Mouse (Mus musculus): ENCODE measurements at regions not wholly inside any gene's neighbourhood (a gene's known extent, or its start where the extent isn't known, plus 50 kb on each side); places are given as distances from the start of the nearest gene placed in this dataset.
"Not testable (repeated sequence)": the region's sequence is repeated elsewhere in the genome, so short reads cannot be mapped to it uniquely, and the experiment has no call there.

DNA sequence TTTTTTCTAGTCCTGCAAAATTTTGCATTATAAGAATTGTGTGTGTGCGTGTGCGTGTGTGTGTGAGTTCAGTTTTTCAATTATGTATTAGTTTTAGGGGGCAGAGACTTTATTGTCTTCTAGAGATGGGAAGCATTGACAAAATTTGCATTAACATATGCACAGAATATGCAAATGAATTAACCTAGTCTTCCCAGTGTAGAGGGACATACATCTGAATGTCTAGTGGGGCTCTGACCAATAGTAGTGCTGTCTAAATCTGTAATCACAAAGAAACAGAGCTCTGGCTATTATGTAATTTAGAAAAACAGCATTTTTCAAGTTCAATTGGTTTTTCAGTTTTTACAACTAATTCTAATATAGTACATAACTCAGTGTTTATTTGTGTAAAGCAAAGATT lies 344.8 kb downstream of the Tm4sf1 start:
- peaks cover 1% of the 10 kb centered on the region; the same call in 1 of the 2 replicates for H3K4me1 ChIP-seq (ENCODE audit: control insufficient read depth, insufficient read depth, low read length)
- no peak overlapping the region for H3K4me3 ChIP-seq (ENCODE audit: insufficient read depth, low read length)
- TF ChIP-seq CTCF (IDR thresholded peaks at IDR 0.05; ENCODE audit: extremely low read depth, insufficient read depth, low read length) (no peak), POLR2A (IDR thresholded peaks at IDR 0.05; ENCODE audit: extremely low read depth, insufficient read depth, low read length) (no peak)
- no peak overlapping the region for H3K27ac ChIP-seq (ENCODE audit: insufficient read depth, low read length)

GRCm38 (mm10) chr3:56955799-56956121 lies 346.0 kb downstream of the Tm4sf1 start:
- Histone ChIP-seq H3K4me3 (ENCODE audit: insufficient read depth, low read length) (no peak overlapping the region), H3K4me1 (ENCODE audit: control insufficient read depth, insufficient read depth, low read length) (peaks cover 1% of the 10 kb centered on the region; the same call in 1 of the 2 replicates), H3K27ac (ENCODE audit: insufficient read depth, low read length) (no peak overlapping the region)
- TF ChIP-seq CTCF (IDR thresholded peaks at IDR 0.05; ENCODE audit: extremely low read depth, insufficient read depth, low read length) (no peak), POLR2A (IDR thresholded peaks at IDR 0.05; ENCODE audit: extremely low read depth, insufficient read depth, low read length) (no peak)

DNA sequence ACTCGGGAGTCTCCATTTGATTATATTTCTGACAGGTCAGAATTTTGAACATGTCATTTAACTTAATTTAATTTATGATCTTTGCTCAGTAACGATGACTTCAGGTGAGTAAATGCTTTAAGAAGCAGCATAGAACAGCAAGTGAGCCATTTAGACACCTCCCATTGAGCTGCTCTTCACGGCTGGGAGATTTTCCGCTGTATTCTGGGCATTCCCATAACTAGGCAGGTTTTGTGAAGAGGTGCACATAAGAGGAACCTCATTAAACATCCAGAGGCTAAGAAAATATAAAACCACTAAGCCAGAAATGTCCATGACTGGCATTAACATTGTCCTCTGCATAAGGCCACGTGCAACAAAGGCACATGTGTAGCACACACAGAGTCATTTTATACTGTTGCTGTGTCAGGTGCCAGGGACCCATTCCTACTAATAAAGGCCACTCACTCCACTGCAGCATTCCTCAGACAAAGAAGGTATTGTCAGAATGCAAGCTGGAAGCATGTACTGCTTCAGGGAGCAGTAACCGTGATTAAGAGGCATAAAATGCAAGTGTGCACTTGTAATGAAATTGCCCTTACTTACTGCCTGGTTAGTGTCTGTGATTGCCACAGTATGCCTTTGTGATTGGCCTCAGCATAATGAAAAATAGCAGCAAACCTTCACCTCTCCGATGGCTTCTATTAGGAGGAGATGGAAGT lies 346.5 kb downstream of the Tm4sf1 start:
- peaks cover 1% of the 10 kb centered on the region; the same call in 1 of the 2 replicates for H3K4me1 ChIP-seq (ENCODE audit: control insufficient read depth, insufficient read depth, low read length)
- H3K4me3 ChIP-seq (ENCODE audit: insufficient read depth, low read length), result no peak overlapping the region
- TF ChIP-seq POLR2A (IDR thresholded peaks at IDR 0.05; ENCODE audit: extremely low read depth, insufficient read depth, low read length) (no peak), CTCF (IDR thresholded peaks at IDR 0.05; ENCODE audit: extremely low read depth, insufficient read depth, low read length) (no peak)
- H3K27ac ChIP-seq (ENCODE audit: insufficient read depth, low read length), result no peak overlapping the region

DNA sequence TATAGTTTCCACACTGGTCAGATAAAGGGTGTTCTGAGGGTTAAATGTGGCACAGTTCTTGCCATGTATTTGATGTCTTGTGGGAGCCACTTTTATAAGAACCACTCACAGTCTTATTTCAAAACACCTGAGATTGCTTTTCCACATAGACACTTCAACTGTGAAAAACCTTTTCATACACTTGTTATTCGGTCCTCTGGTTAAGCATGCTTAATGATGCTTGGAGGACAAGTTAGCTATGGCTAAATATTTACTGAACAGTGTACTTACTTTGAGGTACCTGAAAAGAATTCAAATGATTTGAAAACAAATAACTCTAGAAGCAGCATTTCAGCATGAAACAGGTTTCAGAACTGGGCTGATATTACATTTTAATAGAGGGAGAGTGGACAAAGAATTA lies 359.2 kb downstream of the Tm4sf1 start:
- H3K4me1 ChIP-seq (ENCODE audit: control insufficient read depth, insufficient read depth, low read length); H3K27ac ChIP-seq (ENCODE audit: insufficient read depth, low read length); H3K4me3 ChIP-seq (ENCODE audit: insufficient read depth, low read length): not testable (repeated sequence)

- not testable (repeated sequence) for H3K27ac ChIP-seq (ENCODE audit: insufficient read depth, low read length); H3K4me1 ChIP-seq (ENCODE audit: control insufficient read depth, insufficient read depth, low read length); H3K4me3 ChIP-seq (ENCODE audit: insufficient read depth, low read length)
These were observed 372.8 kb downstream of the Tm4sf1 start for GRCm38 (mm10) chr3:56928940-56929339.

- no peak overlapping the region for H3K4me3 ChIP-seq (ENCODE audit: insufficient read depth, low read length)
- no peak overlapping the region for H3K27ac ChIP-seq (ENCODE audit: insufficient read depth, low read length)
- TF ChIP-seq CTCF (IDR thresholded peaks at IDR 0.05; ENCODE audit: extremely low read depth, insufficient read depth, low read length) (no peak), POLR2A (IDR thresholded peaks at IDR 0.05; ENCODE audit: extremely low read depth, insufficient read depth, low read length) (no peak)
- H3K4me1 ChIP-seq (ENCODE audit: control insufficient read depth, insufficient read depth, low read length), result no peaks in the 10 kb centered on the region
These were observed 403.3 kb downstream of the Tm4sf1 start for GRCm38 (mm10) chr3:56898491-56898890.

DNA sequence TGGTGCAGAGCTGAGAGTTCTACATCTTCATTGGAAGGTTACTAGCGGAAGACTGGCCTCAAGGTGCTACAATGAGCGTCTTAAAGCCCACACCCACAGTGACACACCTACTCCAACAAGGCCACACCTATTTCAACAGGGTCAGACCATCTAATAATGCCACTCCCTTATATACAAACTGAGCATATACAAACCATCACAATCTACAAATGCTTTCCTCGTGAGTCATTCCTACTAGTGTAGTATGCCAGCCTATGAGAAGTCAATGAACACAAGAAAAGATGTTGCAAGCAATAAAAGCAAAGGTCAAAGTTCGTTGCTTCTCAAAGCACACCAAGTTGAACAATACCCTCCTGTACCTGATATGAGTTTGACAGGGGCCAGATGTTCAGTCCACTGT lies 424.7 kb downstream of the Tm4sf1 start:
- no peak for TF ChIP-seq POLR2A (IDR thresholded peaks at IDR 0.05; ENCODE audit: extremely low read depth, insufficient read depth, low read length)
- TF ChIP-seq CTCF (IDR thresholded peaks at IDR 0.05; ENCODE audit: extremely low read depth, insufficient read depth, low read length), result no peak
- Histone ChIP-seq H3K4me3 (ENCODE audit: insufficient read depth, low read length) (no peak overlapping the region), H3K4me1 (ENCODE audit: control insufficient read depth, insufficient read depth, low read length) (no peaks in the 10 kb centered on the region), H3K27ac (ENCODE audit: insufficient read depth, low read length) (no peak overlapping the region)

- Histone ChIP-seq H3K4me3 (ENCODE audit: insufficient read depth, low read length) (no peak overlapping the region), H3K4me1 (ENCODE audit: control insufficient read depth, insufficient read depth, low read length) (no peaks in the 10 kb centered on the region), H3K27ac (ENCODE audit: insufficient read depth, low read length) (no peak overlapping the region)
- TF ChIP-seq POLR2A (IDR thresholded peaks at IDR 0.05; ENCODE audit: extremely low read depth, insufficient read depth, low read length) (no peak), CTCF (IDR thresholded peaks at IDR 0.05; ENCODE audit: extremely low read depth, insufficient read depth, low read length) (no peak)
These were observed 438.2 kb downstream of the Tm4sf1 start for GRCm38 (mm10) chr3:56863591-56863990.

- no peak for TF ChIP-seq POLR2A (IDR thresholded peaks at IDR 0.05; ENCODE audit: extremely low read depth, insufficient read depth, low read length)
- no peak for TF ChIP-seq CTCF (IDR thresholded peaks at IDR 0.05; ENCODE audit: extremely low read depth, insufficient read depth, low read length)
- Histone ChIP-seq H3K4me1 (ENCODE audit: control insufficient read depth, insufficient read depth, low read length) (no peaks in the 10 kb centered on the region), H3K27ac (ENCODE audit: insufficient read depth, low read length) (no peak overlapping the region), H3K4me3 (ENCODE audit: insufficient read depth, low read length) (no peak overlapping the region)
These were observed 441.9 kb downstream of the Tm4sf1 start for GRCm38 (mm10) chr3:56859841-56860240.

DNA sequence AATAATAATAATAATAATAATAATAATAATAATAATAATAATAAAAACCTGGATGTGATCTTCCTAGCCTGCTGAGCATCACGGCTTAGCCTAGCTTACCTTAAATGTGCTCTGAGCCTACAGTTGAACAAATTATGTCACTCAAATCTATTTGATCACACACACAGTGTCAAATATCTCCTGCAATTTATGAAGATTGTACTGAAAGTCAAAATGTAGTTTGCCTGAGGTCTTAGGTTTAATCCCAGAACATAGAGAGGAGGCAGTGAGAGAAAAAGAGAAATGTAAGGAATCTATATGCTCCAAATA lies 456.4 kb downstream of the Tm4sf1 start:
- H3K4me3 ChIP-seq (ENCODE audit: insufficient read depth, low read length), result no peak overlapping the region
- TF ChIP-seq POLR2A (IDR thresholded peaks at IDR 0.05; ENCODE audit: extremely low read depth, insufficient read depth, low read length) (no peak), CTCF (IDR thresholded peaks at IDR 0.05; ENCODE audit: extremely low read depth, insufficient read depth, low read length) (no peak)
- no peaks in the 10 kb centered on the region for H3K4me1 ChIP-seq (ENCODE audit: control insufficient read depth, insufficient read depth, low read length)
- no peak overlapping the region for H3K27ac ChIP-seq (ENCODE audit: insufficient read depth, low read length)
